Mouse (Mus musculus) kidney, adult 2 months (tissue): ENCODE measurements around the gene Lats2. TPM values are rescaled to one million over a fixed set of nuclear protein-coding genes. Genes with fewer than 3 reads are reported as not detected.

Source experiments
- DNase-seq: peaks from one replicate; pipeline ENCODE4 v3.0.0; 2021
- H3K27ac ChIP-seq: fragments of 200-500 bp; 2 replicates; pipeline ENCODE4 v1.5.1; 2012; ENCODE audit warnings: low read depth, low read length, control low read depth, inconsistent platforms; ENCODE audit not compliant: insufficient read depth
- H3K27me3 ChIP-seq: fragments of 200-500 bp; replicated peaks from 2 replicates; pipeline ENCODE4 v1.6.1; 2012; ENCODE audit warnings: mild to moderate bottlenecking, moderate library complexity, low read length, inconsistent platforms; ENCODE audit not compliant: control insufficient read depth, insufficient read depth
- H3K36me3 ChIP-seq: fragments of 200-500 bp; 2 replicates; pipeline ENCODE4 v1.6.1; 2012; ENCODE audit warnings: mild to moderate bottlenecking, moderate library complexity, low read length, inconsistent platforms; ENCODE audit not compliant: control insufficient read depth, insufficient read depth
- H3K4me1 ChIP-seq: fragments of 200-500 bp; 2 replicates; pipeline ENCODE4 v1.6.1; 2011; ENCODE audit warnings: low read length; ENCODE audit not compliant: control insufficient read depth, insufficient read depth
- H3K4me3 ChIP-seq: fragments of 200-500 bp; 2 replicates; pipeline ENCODE4 v1.5.1; 2011; ENCODE audit warnings: mild to moderate bottlenecking, low read depth, low read length, control low read depth; ENCODE audit not compliant: insufficient read depth
- CTCF ChIP-seq: fragments of 200-500 bp; conservative IDR thresholded peaks from 2 replicates; pipeline ENCODE4 v1.5.1; 2011; ENCODE audit warnings: low read depth, mild to moderate bottlenecking, control low read depth, low read length, moderate library complexity, mixed read lengths; ENCODE audit not compliant: insufficient read depth, insufficient read length
- POLR2A ChIP-seq: fragments of 200-500 bp; IDR thresholded peaks from one replicate; pipeline ENCODE4 v1.6.1; 2011; ENCODE audit warnings: low read depth, low read length, control low read depth
- WGBS: fragments of 180-500 bp; shearing (Covaris S2); methylation state at CpG from one replicate; pipeline ENCODE4 v1.1.7; 2018; 5-methylcytosine and 5-hydroxymethylcytosine counted together
- polyA plus RNA-seq: library from polyadenylated mRNA; depleted of rRNA; stranded (reverse); fragments of >200 nt; gene quantifications from 2 replicates; pipeline ENCODE4 v1.2.3, GENCODE M21; 2012

Gene Lats2
- polyA plus RNA-seq, 1 experiment = 31.1 TPM

DNA sequence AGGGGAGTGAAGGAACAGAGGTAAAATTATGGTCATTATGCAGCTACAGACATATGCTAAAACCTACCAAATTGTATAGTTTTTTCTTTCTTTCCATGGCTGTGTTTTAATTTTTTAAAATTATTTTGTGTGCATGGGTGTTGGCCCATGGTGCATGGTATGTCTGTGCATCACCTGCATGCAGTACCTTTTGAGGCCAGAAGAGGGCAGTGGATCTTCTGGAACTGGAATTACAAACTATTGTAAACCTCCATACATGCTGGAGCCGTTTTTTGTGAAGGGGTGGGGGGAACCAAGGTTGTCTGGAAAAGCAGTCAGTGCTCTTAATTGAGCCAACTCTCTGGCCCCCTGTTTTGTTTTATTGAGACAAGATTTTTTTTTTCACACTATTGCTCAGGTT, 73.6 kb downstream of the Lats2 start:
- TF ChIP-seq CTCF = peak; percentile 72
- no peak for TF ChIP-seq POLR2A
- H3K27me3 ChIP-seq = no peaks in the 10 kb centered on the region
- H3K36me3 ChIP-seq = no peaks in the 10 kb centered on the region
- WGBS = 11% methylated on average over 1 of the region's 1 CpGs
- DNase-seq = peak; percentile 74
- H3K4me3 ChIP-seq = no peak overlapping the region
- no peak overlapping the region for H3K27ac ChIP-seq
- H3K4me1 ChIP-seq = no peaks in the 10 kb centered on the region

DNA sequence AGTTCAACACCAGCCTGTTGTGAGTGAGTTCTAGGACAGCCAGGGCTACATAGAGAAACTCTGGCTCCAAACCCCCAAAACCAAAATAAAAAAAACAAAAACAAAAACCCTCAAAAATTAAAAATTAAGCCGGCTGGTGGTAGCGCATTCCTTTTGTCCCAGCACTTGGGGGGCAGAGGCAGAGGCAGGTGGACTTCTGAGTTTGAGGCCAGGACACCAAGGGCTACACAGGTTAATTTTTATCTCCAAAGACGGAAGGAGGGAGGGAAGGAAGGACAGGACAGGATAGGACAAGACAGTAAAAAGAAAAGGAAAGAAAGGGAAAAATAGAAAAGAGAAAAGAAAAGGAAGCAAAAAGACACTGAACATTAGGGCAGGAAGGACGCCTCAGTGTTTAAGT, 75.4 kb downstream of the Lats2 start:
- no peaks in the 10 kb centered on the region for H3K27me3 ChIP-seq
- no peaks in the 10 kb centered on the region for H3K36me3 ChIP-seq
- H3K4me3 ChIP-seq = no peak overlapping the region
- WGBS = 62% methylated on average over 4 of the region's 4 CpGs
- TF ChIP-seq CTCF (no peak), POLR2A (no peak)
- H3K4me1 ChIP-seq = no peaks in the 10 kb centered on the region
- H3K27ac ChIP-seq = no peak overlapping the region
- DNase-seq = peak; percentile 58

DNA sequence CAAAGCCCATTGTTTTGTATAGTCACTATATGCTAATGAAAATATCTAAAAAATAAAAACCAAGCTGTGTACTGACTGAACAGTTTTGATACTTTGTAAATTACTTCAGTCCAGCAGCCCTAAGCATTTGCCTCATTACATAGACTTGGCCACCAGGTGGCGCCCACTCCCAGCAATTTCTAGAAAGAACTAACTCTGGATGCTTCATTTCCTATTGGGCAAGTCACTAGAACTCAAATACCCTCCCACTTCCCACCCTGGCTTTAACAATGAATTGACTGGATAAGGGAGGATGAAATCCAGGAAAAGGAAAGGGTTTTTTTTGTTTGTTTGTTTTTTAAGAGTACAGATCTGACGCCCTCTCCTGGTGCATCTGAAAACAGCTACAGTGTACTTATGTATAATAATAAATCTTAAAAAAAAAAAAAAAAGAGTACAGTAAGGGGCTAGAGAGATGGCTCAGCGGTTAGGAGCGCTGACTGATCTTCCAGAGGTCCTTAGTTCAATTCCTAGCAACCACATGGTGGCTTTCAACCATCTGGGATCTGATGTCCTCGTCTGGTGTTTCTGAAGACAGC, 78.1 kb downstream of the Lats2 start:
- H3K27ac ChIP-seq = no peak overlapping the region
- H3K4me3 ChIP-seq = no peak overlapping the region
- H3K4me1 ChIP-seq = no peaks in the 10 kb centered on the region
- no peaks in the 10 kb centered on the region for H3K36me3 ChIP-seq
- TF ChIP-seq CTCF = peak; percentile 80
- TF ChIP-seq POLR2A = no peak
- H3K27me3 ChIP-seq = no peaks in the 10 kb centered on the region
- 36% methylated on average over 5 of the region's 5 CpGs for WGBS
- DNase-seq = peak; percentile 89

DNA sequence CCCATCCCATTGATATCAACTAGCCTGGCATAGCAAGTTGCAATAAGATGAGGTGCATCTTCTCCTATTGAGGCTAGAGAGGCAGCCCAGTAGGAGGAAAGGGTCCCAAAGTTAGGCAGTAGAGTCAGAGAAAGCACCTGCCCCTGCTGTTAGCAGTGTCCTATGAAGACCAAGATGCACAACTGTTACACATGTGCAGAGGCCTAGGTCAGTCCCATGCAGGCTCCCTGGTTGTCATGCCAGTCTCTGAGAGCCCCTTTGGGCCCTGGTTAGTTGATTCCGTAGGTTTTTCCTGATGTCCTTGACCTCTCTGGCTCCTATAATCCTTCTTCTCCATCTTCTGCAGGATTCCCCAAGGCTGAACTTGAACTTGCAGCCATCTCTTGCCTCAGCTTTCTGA, 78.7 kb downstream of the Lats2 start:
- no peak overlapping the region for H3K4me3 ChIP-seq
- TF ChIP-seq CTCF (no peak), POLR2A (no peak)
- 32% methylated on average over 1 of the region's 1 CpGs for WGBS

DNA sequence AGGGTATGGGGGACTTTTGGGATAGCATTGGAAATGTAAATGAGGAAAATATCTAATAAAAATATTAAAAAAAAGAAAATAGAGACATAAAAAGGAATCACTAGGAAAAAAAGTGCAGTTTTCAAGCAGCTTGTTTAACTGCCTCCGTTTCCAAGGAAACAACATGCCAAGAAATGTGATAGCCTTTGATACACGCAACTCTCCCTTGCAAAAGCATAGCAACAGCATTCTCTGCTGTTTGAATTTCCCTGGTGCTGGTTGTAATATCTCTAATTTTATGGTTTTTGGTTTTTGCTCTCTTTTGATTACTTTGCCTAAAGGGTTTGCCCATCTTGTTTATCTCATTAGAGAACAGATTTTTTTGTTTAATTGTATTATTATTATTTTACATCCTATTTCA, 82.7 kb downstream of the Lats2 start:
- WGBS = 57% methylated on average over 2 of the region's 2 CpGs

More for the DNA sequence above, 78.7 kb downstream of the Lats2 start:
- Histone ChIP-seq H3K4me1 (no peaks in the 10 kb centered on the region), H3K27me3 (no peaks in the 10 kb centered on the region), H3K27ac (no peak overlapping the region), H3K36me3 (no peaks in the 10 kb centered on the region)
- no peak for DNase-seq

DNA sequence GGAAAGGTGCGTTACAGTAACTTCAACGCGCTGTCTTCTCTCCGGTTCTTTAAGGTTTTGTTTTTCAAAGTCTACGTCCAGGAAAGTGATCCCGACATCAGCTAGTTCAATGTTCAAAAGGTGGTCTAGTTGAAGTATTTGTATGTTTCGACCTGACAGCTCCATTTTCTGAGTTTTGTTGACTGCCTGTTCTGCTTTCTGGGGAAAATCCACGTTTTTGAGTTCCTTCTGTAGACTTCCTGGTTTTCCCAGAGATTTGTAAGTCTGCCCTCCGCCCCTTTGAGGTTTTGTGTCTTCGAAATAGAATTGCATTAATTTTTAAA, 92.6 kb downstream of the Lats2 start:
- TF ChIP-seq POLR2A = no peak
- no peak for TF ChIP-seq CTCF
- 4% methylated on average over 10 of the region's 10 CpGs for WGBS
- Histone ChIP-seq H3K36me3 (no peaks in the 10 kb centered on the region), H3K27ac (peak overlapping the region; percentile 61), H3K4me3 (peak overlapping the region; percentile 95), H3K4me1 (no peaks in the 10 kb centered on the region), H3K27me3 (no peaks in the 10 kb centered on the region)
- no peak for DNase-seq

More for the DNA sequence above, 82.7 kb downstream of the Lats2 start:
- H3K36me3 ChIP-seq = no peaks in the 10 kb centered on the region
- no peak overlapping the region for H3K27ac ChIP-seq
- TF ChIP-seq POLR2A = no peak
- no peak for TF ChIP-seq CTCF
- H3K27me3 ChIP-seq = no peaks in the 10 kb centered on the region
- H3K4me1 ChIP-seq = no peaks in the 10 kb centered on the region
- no peak overlapping the region for H3K4me3 ChIP-seq
- no peak for DNase-seq

DNA sequence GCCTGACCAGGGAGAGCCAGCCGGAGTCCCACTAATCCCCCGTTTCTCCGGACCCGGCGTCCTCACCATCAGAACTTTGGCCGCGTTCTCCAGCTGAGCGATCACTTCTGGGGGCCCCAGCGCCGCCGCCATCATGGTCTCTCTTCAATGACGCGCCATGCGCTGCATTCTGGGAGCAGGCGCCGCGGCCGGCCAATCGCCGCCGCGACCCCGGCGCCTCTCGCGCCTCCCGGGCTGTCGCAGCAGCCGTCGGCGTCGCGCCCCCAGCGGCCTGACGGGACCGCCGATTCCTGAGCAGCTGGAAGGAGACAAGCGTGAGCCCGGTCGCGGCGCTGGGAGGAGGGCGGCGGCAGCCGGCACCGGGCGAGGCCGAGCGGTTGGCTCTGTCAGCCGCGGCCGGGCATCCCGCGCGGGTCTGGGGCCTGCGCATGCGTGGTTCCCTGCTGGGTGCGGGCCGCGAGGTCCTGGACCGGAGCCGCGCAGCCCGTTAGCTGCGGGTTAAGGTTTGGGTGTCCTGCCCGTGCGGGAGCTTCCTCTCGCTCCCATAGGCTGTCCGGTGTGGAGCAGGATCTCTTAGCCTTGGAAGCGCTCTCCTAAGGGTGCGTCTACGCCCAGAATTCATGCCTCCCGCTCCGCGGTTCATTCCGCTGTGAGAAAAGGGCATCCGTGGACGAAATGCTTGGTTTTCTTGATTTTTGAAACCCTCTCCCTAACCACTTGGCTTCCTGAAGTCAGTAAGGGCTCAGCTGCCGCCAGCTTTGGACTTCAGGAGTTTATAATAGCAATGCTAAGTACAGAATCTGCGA, 93.2 kb downstream of the Lats2 start, which contains the start of gene Xpo4:
Gene Xpo4, minus strand, starts transcription at position 609 of the 806 bp plus-strand sequence.
- WGBS = under 1% methylated on average over 80 of the region's 80 CpGs
- Histone ChIP-seq H3K4me3 (peak within 1 kb of the TSS; percentile 95), H3K27me3 (no peaks in the 10 kb centered on the region), H3K36me3 (no peaks in the 10 kb centered on the region), H3K27ac (peak within 1 kb of the TSS; percentile 61), H3K4me1 (no peaks in the 10 kb centered on the region)
- DNase-seq = peak; percentile 86
- no peak; the same call in 1 of the 2 replicates for TF ChIP-seq CTCF
- TF ChIP-seq POLR2A = no peak
